Mouse (Mus musculus) midbrain, embryonic 12.5 days (tissue): Measurements from ENCODE around the gene Mars. TPM values are rescaled to one million over a fixed set of nuclear protein-coding genes. Genes with fewer than 3 reads are reported as not detected.

Experiments
- ATAC-seq: fragments of 200-750 bp; cut with Nextera tagmentation; 2 replicates; pipeline ENCODE4 v1.8.0; 2017; ENCODE audit warnings: low read depth, moderate TSS enrichment, moderate library complexity; ENCODE audit not compliant: low FRiP score
- H3K27ac ChIP-seq: fragments of 300-500 bp; sonication (generic); replicated peaks from 2 replicates; pipeline ENCODE4 v1.5.1; 2016; ENCODE audit warnings: mild to moderate bottlenecking
- H3K27me3 ChIP-seq: fragments of 300-500 bp; sonication (generic); 2 replicates; pipeline ENCODE4 v1.6.1; 2016; ENCODE audit warnings: mild to moderate bottlenecking
- H3K36me3 ChIP-seq: fragments of 300-500 bp; sonication (generic); 2 replicates; pipeline ENCODE4 v1.6.1; 2016
- H3K4me1 ChIP-seq: fragments of 300-500 bp; sonication (generic); 2 replicates; pipeline ENCODE4 v1.6.1; 2016
- H3K4me2 ChIP-seq: fragments of 300-500 bp; sonication (generic); replicated peaks from 2 replicates; pipeline ENCODE4 v1.6.1; 2016; ENCODE audit warnings: mild to moderate bottlenecking, moderate library complexity
- H3K4me3 ChIP-seq: fragments of 300-500 bp; sonication (generic); 2 replicates; pipeline ENCODE4 v1.5.1; 2016; ENCODE audit warnings: mild to moderate bottlenecking
- H3K9ac ChIP-seq: fragments of 300-500 bp; sonication (generic); replicated peaks from 2 replicates; pipeline ENCODE4 v1.6.1; 2016; ENCODE audit warnings: mild to moderate bottlenecking, moderate library complexity
- H3K9me3 ChIP-seq: fragments of 300-500 bp; sonication (generic); 2 replicates; pipeline ENCODE4 v1.6.1; 2016; ENCODE audit warnings: mild to moderate bottlenecking
- WGBS: fragments of 180-500 bp; shearing (Covaris S2); methylation state at CpG from one replicate; pipeline ENCODE4 v1.1.7; 2016; 5-methylcytosine and 5-hydroxymethylcytosine counted together
- polyA plus RNA-seq: library from polyadenylated mRNA; unstranded; fragments of >200 nt; fragmentation: Nextera tagmentation; extraction: Ambion mirVana; gene quantifications from 2 replicates; pipeline ENCODE4 v1.2.1, GENCODE M21; 2016

Gene Mars
- polyA plus RNA-seq = 156 and 166 TPM in 2 replicates

- peak within 1 kb of the TSS; percentile 80 for H3K4me3 ChIP-seq
- H3K36me3 ChIP-seq = peaks cover 29% of the 10 kb centered on the region
- H3K27ac ChIP-seq = peak within 1 kb of the TSS; percentile 70
- ATAC-seq = peak; percentile 94
- H3K4me2 ChIP-seq = peak within 1 kb of the TSS; percentile 67
- H3K9me3 ChIP-seq = no peaks in the 10 kb centered on the region
- no peaks in the 10 kb centered on the region for H3K27me3 ChIP-seq
- under 1% methylated on average over 65 of the region's 65 CpGs for WGBS
- H3K4me1 ChIP-seq = peaks cover 13% of the 10 kb centered on the region
- peak within 1 kb of the TSS; percentile 83 for H3K9ac ChIP-seq
Measured at GRCm38 (mm10) chr10:127311476-127312355, at the start of gene Mars. Gene Mars (minus strand): TSS chr10:127311786.

DNA sequence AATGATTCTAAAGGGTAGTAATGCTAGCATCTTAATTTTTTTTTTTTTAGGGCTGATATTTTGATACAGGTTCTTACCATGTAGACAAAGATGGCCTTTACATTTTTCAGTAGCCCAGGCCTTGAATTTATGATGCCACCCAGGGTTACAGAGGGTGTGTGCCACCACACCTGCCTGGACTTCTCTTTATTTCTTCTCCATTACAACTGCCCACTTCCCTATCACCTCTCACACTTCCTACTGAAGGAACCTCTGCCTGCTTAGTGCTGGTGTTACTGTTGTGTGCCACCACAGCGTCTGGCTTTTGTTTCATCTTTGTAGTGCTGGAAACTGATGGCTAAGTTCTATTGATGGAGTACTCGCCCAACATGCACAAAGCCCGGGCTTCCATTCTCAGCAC lies 49.1 kb upstream of the Mars start:
- WGBS = 88% methylated on average over 3 of the region's 3 CpGs

GRCm38 (mm10) chr10:127355336-127355735 lies 43.8 kb upstream of the Mars start:
- Histone ChIP-seq H3K4me1 (peaks cover 7% of the 10 kb centered on the region; the same call in 1 of the 2 replicates), H3K27ac (no peak overlapping the region), H3K27me3 (peaks cover 21% of the 10 kb centered on the region), H3K9ac (no peak overlapping the region), H3K9me3 (no peaks in the 10 kb centered on the region), H3K4me2 (no peak overlapping the region), H3K36me3 (no peaks in the 10 kb centered on the region), H3K4me3 (no peak overlapping the region)
- no peak for ATAC-seq
- 39% methylated on average over 10 of the region's 10 CpGs for WGBS

More for the DNA sequence above, 49.1 kb upstream of the Mars start:
- Histone ChIP-seq H3K4me3 (no peak overlapping the region), H3K4me1 (no peaks in the 10 kb centered on the region), H3K36me3 (no peaks in the 10 kb centered on the region), H3K9ac (no peak overlapping the region), H3K27me3 (no peaks in the 10 kb centered on the region), H3K9me3 (no peaks in the 10 kb centered on the region), H3K4me2 (no peak overlapping the region), H3K27ac (no peak overlapping the region)
- ATAC-seq = no peak

- no peak for ATAC-seq
- WGBS = 86% methylated on average over 18 of the region's 18 CpGs
- Histone ChIP-seq H3K9me3 (no peaks in the 10 kb centered on the region), H3K9ac (no peak within 1 kb of the TSS), H3K27ac (no peak within 1 kb of the TSS), H3K27me3 (peaks cover 24% of the 10 kb centered on the region), H3K4me2 (no peak within 1 kb of the TSS), H3K36me3 (no peaks in the 10 kb centered on the region), H3K4me1 (peaks cover 7% of the 10 kb centered on the region; the same call in 1 of the 2 replicates), H3K4me3 (no peak within 1 kb of the TSS)
Measured at GRCm38 (mm10) chr10:127353909-127354895, 42.6 kb upstream of the Mars start, which contains the start of gene Inhbe. Gene Inhbe (minus strand): TSS chr10:127354411.

DNA sequence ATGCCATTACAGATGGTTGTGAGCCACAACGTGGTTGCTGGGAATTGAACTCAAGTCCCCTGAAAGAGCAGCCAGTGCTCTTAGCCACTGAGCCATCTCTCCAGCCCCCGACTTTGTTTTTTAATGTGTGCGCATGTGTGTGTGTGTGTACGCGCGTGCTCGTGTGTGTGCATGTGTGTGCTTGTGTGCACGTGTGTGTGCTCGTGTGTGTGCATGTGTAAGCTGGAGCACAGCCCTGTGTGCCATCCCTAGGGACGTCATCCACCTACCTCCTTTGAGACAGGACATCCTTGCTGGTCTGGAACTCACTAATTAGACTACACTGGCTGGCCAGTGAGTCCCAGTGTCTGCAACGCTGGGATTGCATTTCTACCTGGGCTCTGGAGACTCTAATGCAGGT lies 41.2 kb upstream of the Mars start:
- WGBS = 85% methylated on average over 11 of the region's 11 CpGs
- peaks cover 24% of the 10 kb centered on the region for H3K27me3 ChIP-seq
- no peaks in the 10 kb centered on the region for H3K9me3 ChIP-seq
- no peaks in the 10 kb centered on the region for H3K36me3 ChIP-seq
- H3K9ac ChIP-seq = no peak overlapping the region
- peaks cover 7% of the 10 kb centered on the region; the same call in 1 of the 2 replicates for H3K4me1 ChIP-seq
- no peak overlapping the region for H3K27ac ChIP-seq
- no peak overlapping the region for H3K4me3 ChIP-seq
- no peak overlapping the region for H3K4me2 ChIP-seq
- no peak for ATAC-seq

GRCm38 (mm10) chr10:127352187-127352586 lies 40.6 kb upstream of the Mars start:
- no peak overlapping the region for H3K4me3 ChIP-seq
- H3K36me3 ChIP-seq = no peaks in the 10 kb centered on the region
- H3K4me2 ChIP-seq = no peak overlapping the region
- peaks cover 7% of the 10 kb centered on the region; the same call in 1 of the 2 replicates for H3K4me1 ChIP-seq
- peaks cover 24% of the 10 kb centered on the region for H3K27me3 ChIP-seq
- no peak overlapping the region for H3K27ac ChIP-seq
- no peak overlapping the region for H3K9ac ChIP-seq
- no peak for ATAC-seq
- 93% methylated on average over 9 of the region's 9 CpGs for WGBS
- no peaks in the 10 kb centered on the region for H3K9me3 ChIP-seq

GRCm38 (mm10) chr10:127351719-127352118 lies 40.1 kb upstream of the Mars start:
- no peak overlapping the region for H3K27ac ChIP-seq
- no peaks in the 10 kb centered on the region for H3K9me3 ChIP-seq
- no peak overlapping the region for H3K9ac ChIP-seq
- ATAC-seq = no peak
- WGBS = 75% methylated on average over 8 of the region's 8 CpGs
- no peaks in the 10 kb centered on the region for H3K36me3 ChIP-seq
- H3K4me1 ChIP-seq = peaks cover 7% of the 10 kb centered on the region; the same call in 1 of the 2 replicates
- H3K27me3 ChIP-seq = peaks cover 24% of the 10 kb centered on the region
- H3K4me3 ChIP-seq = no peak overlapping the region
- no peak overlapping the region for H3K4me2 ChIP-seq

GRCm38 (mm10) chr10:127351285-127351595 lies 39.7 kb upstream of the Mars start:
- Histone ChIP-seq H3K27ac (no peak overlapping the region), H3K4me1 (peaks cover 7% of the 10 kb centered on the region; the same call in 1 of the 2 replicates), H3K9me3 (no peaks in the 10 kb centered on the region), H3K9ac (no peak overlapping the region), H3K4me2 (peak overlapping the region; percentile 42; the same call in 1 of the 2 replicates), H3K36me3 (no peaks in the 10 kb centered on the region), H3K27me3 (peaks cover 24% of the 10 kb centered on the region), H3K4me3 (no peak overlapping the region)
- WGBS = 83% methylated on average over 8 of the region's 8 CpGs
- no peak for ATAC-seq

GRCm38 (mm10) chr10:127350594-127351284 lies 39.2 kb upstream of the Mars start:
- Histone ChIP-seq H3K27ac (no peak overlapping the region), H3K27me3 (peaks cover 24% of the 10 kb centered on the region), H3K9ac (no peak overlapping the region), H3K4me3 (peak overlapping the region; percentile 6; the same call in 1 of the 2 replicates), H3K4me1 (peaks cover 7% of the 10 kb centered on the region; the same call in 1 of the 2 replicates), H3K36me3 (no peaks in the 10 kb centered on the region), H3K9me3 (no peaks in the 10 kb centered on the region), H3K4me2 (peak overlapping the region; percentile 42)
- WGBS = 13% methylated on average over 24 of the region's 24 CpGs
- ATAC-seq = peak; percentile 60; the same call in 1 of the 2 replicates

GRCm38 (mm10) chr10:127349810-127350209 lies 38.2 kb upstream of the Mars start:
- Histone ChIP-seq H3K9me3 (no peaks in the 10 kb centered on the region), H3K4me2 (no peak overlapping the region), H3K4me3 (no peak overlapping the region), H3K9ac (no peak overlapping the region), H3K27me3 (peaks cover 24% of the 10 kb centered on the region), H3K4me1 (peaks cover 7% of the 10 kb centered on the region; the same call in 1 of the 2 replicates), H3K36me3 (no peaks in the 10 kb centered on the region), H3K27ac (no peak overlapping the region)
- WGBS = 81% methylated on average over 8 of the region's 8 CpGs
- ATAC-seq = no peak

GRCm38 (mm10) chr10:127348957-127349356 lies 37.4 kb upstream of the Mars start:
- Histone ChIP-seq H3K4me1 (peaks cover 7% of the 10 kb centered on the region; the same call in 1 of the 2 replicates), H3K27me3 (peaks cover 23% of the 10 kb centered on the region), H3K36me3 (no peaks in the 10 kb centered on the region), H3K9ac (no peak overlapping the region), H3K4me3 (no peak overlapping the region), H3K9me3 (no peaks in the 10 kb centered on the region), H3K4me2 (no peak overlapping the region), H3K27ac (no peak overlapping the region)
- ATAC-seq = no peak
- WGBS = 65% methylated on average over 4 of the region's 4 CpGs
